Mouse (Mus musculus) frontal cortex, adult (tissue): ENCODE measurements at regions not wholly inside any gene's neighbourhood (a gene's known extent, or its start where the extent isn't known, plus 50 kb on each side); places are given as distances from the start of the nearest gene placed in this dataset.

Experiments used
- ATAC-seq: cut with Nextera tagmentation; 2 replicates; pipeline ENCODE4 v1.9.2; 2017; ENCODE audit warnings: mild to moderate bottlenecking, moderate library complexity, mixed read lengths; ENCODE audit not compliant: low TSS enrichment

- peak; percentile 97 for ATAC-seq
These were observed 1516.2 kb downstream of the Tbl1xr1 start for GRCm38 (mm10) chr3:23592506-23593141.

- ATAC-seq = no peak
These were observed 1525.0 kb downstream of the Tbl1xr1 start for GRCm38 (mm10) chr3:23601469-23601868.

- ATAC-seq = peak; percentile 99
These were observed 1533.6 kb downstream of the Tbl1xr1 start for GRCm38 (mm10) chr3:23610054-23610453.

- no peak for ATAC-seq
These were observed 1485.3 kb downstream of the Naaladl2 start for GRCm38 (mm10) chr3:23658585-23659252.

GRCm38 (mm10) chr3:23706748-23707147 is 1437.3 kb downstream of the Naaladl2 start:
- no peak for ATAC-seq
